Mouse (Mus musculus): ENCODE measurements around the gene Dydc1. TPM values are rescaled to one million over a fixed set of nuclear protein-coding genes. Genes with fewer than 3 reads are reported as not detected.

Dydc1 gene
- not detected for polyA plus RNA-seq (2017; shearing (Covaris generic))

DNA sequence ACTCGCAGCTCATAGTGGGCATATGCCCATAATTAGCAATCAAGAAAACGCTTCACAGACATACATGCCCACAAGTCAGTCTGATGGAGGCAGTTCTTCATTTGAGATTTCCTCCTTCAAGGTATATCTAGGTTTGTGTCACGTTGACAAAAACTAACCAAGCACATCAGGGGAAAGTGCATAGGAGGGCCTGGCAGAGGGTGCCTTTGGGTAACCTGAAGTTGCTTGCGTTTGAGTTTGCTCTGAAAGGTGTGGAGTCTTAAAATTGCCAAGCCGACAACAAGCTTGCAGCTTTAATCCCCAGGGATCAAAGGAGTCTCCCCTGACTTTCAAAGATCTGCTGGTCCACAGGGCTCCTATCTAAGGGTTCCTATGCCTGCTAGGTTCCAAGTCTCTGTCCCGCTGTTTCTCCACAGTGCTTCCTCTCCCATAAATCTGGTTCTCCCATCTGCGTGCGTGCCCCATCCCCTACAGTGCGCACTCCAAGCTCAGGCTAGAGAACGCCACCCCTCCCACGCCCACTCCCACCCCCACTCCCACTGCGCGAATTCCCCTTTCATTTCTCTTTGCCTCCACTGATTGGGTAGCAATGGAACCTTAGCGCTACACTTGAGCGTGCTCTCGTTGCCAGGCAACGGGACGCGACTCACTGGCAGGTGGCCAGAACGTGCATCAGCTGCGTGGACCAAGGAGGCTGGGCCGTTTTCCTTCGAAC, at the start of gene Dydc1:
TSS of gene Dydc1 (plus strand) at position 683 of the 715 bp plus-strand sequence.

DNA sequence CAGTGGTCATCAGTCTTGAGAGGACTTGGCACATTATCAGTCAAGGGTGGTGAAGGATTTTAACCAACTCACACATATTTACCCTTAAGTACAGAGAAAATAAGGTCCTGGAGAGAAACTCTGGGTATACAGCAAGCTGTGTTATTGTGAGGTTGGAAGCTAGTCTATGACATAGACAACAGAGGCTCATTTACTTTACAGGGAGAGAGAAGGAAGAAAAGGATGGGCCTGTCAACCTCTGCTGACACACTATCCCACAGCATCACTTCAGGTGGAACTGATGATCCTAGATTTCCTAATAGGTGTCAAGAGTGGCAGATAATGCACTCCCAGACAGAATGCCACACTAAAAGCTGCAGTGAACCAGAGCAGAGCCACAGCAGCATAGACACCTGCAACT, 3.6 kb upstream of the Dydc1 start, which contains the start of gene Dydc2:
TSS of gene Dydc2 (minus strand) at position 101 of the 400 bp plus-strand sequence.

GRCm38 (mm10) chr14:41104853-41105444, 32.2 kb downstream of the Dydc1 start, which contains the start of gene Mat1a:
Gene Mat1a (plus strand): TSS chr14:41105035.

DNA sequence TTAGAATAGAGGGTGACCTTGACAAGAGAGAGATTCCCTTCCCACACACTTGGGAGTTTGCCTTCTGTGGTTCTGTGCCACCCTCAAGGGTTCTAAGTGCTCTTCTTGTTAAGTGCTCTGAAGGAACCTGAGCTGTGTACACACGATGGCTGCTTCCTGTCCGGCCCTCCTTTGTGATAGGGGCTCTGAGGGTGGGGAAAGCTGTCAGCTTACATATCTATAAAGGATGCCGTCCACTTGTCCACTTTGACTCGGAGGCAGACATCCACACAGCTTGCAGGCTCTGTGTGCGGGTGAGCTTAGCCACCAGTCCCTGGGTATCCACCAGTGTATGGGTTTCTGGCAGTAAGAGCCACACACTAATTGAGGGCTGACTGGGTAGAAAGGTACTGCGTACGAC, 58.8 kb downstream of the Dydc1 start, which contains the start of gene Sftpa1:
TSS of gene Sftpa1 (plus strand) at position 243 of the 400 bp plus-strand sequence.

Other genes with a start within 250 kb of the Dydc1 start
- 0.76 TPM for gene Sh2d4b, start 179.6 kb upstream of the Dydc1 start, polyA plus RNA-seq (2017; shearing (Covaris generic))
- 118 TPM for gene Tspan14, start 106.1 kb upstream of the Dydc1 start, polyA plus RNA-seq (2017; shearing (Covaris generic))
- 11.4 TPM for gene Fam213a, start 59.1 kb upstream of the Dydc1 start, polyA plus RNA-seq (2017; shearing (Covaris generic))
- gene Dydc2, start 3.7 kb upstream of the Dydc1 start, polyA plus RNA-seq (2017; shearing (Covaris generic)): not detected
- not detected for gene Mat1a, start 32.1 kb downstream of the Dydc1 start, polyA plus RNA-seq (2017; shearing (Covaris generic))
- not detected for gene Sftpa1, start 58.9 kb downstream of the Dydc1 start, polyA plus RNA-seq (2017; shearing (Covaris generic))
- gene Mbl1, start 78.5 kb downstream of the Dydc1 start, polyA plus RNA-seq (2017; shearing (Covaris generic)): not detected
- not detected for gene Sftpd, start 112.2 kb downstream of the Dydc1 start, polyA plus RNA-seq (2017; shearing (Covaris generic))
- not detected for gene Gm2832, start 205.9 kb downstream of the Dydc1 start, polyA plus RNA-seq (2017; shearing (Covaris generic))

Data from CD4-positive, CD25-positive, alpha-beta regulatory T cell, adult 9 weeks (primary cell).